Mouse (Mus musculus) kidney, embryonic 15.5 days (tissue): Measurements from ENCODE around the gene Lif. TPM values are rescaled to one million over a fixed set of nuclear protein-coding genes. Genes with fewer than 3 reads are reported as not detected.

Source experiments
- ATAC-seq: fragments of 200-750 bp; cut with Nextera tagmentation; replicated peaks from 2 replicates; pipeline ENCODE4 v1.8.0; 2017; ENCODE audit warnings: moderate TSS enrichment; ENCODE audit not compliant: low FRiP score
- H3K27ac ChIP-seq: fragments of 300-500 bp; sonication (generic); 2 replicates; pipeline ENCODE4 v1.5.1; 2015; ENCODE audit warnings: mild to moderate bottlenecking, inconsistent platforms
- H3K27me3 ChIP-seq: fragments of 300-500 bp; sonication (generic); 2 replicates; pipeline ENCODE4 v1.6.1; 2015; ENCODE audit warnings: inconsistent platforms
- H3K36me3 ChIP-seq: fragments of 300-500 bp; sonication (generic); 2 replicates; pipeline ENCODE4 v1.6.1; 2015; ENCODE audit warnings: inconsistent platforms
- H3K4me1 ChIP-seq: fragments of 300-500 bp; sonication (generic); 2 replicates; pipeline ENCODE4 v1.6.1; 2015; ENCODE audit warnings: inconsistent platforms
- H3K4me2 ChIP-seq: fragments of 300-500 bp; sonication (generic); 2 replicates; pipeline ENCODE4 v1.6.1; 2015; ENCODE audit warnings: moderate library complexity, mild to moderate bottlenecking, inconsistent platforms
- H3K4me3 ChIP-seq: fragments of 300-500 bp; sonication (generic); replicated peaks from 2 replicates; pipeline ENCODE4 v1.5.1; 2015; ENCODE audit warnings: mild to moderate bottlenecking, inconsistent platforms
- H3K9ac ChIP-seq: fragments of 300-500 bp; sonication (generic); 2 replicates; pipeline ENCODE4 v1.6.1; 2015; ENCODE audit warnings: mild to moderate bottlenecking, inconsistent platforms
- H3K9me3 ChIP-seq: fragments of 300-500 bp; sonication (generic); replicated peaks from 2 replicates; pipeline ENCODE4 v1.6.1; 2016; ENCODE audit warnings: inconsistent platforms
- WGBS: fragments of 180-500 bp; shearing (Covaris S2); methylation state at CpG from one replicate; pipeline ENCODE4 v1.1.7; 2015; ENCODE audit warnings: mixed read lengths; 5-methylcytosine and 5-hydroxymethylcytosine counted together
- polyA plus RNA-seq: library from polyadenylated mRNA; unstranded; fragments of >200 nt; fragmentation: Nextera tagmentation; extraction: Ambion mirVana; gene quantifications from 2 replicates; pipeline ENCODE4 v1.2.1, GENCODE M21; 2015

Lif gene
- polyA plus RNA-seq, 1 experiment from 2014 or later: 0.08 TPM

DNA sequence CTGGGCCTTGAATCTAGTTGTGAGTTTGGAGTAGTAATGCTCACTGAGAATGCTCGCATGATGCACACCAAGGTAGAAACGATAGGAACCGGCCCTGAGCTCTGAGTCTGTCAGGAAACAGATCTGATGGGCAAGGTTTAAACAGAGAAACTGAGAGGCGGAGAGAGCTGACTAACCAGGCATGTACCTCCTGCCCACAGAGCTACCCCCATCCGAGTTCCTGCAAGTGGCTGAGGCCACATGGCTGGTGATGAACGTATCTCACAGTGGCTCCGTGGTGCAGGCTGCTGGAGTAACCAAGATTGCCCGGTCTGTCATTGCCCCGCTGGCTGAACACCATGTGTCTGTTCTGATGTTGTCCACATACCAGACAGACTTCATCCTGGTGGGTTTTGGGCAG is 37.4 kb upstream of the Lif start:
- H3K27ac ChIP-seq: no peak overlapping the region
- no peak overlapping the region for H3K9ac ChIP-seq
- 61% methylated on average over 9 of the region's 9 CpGs for WGBS
- no peak overlapping the region for H3K4me2 ChIP-seq
- H3K4me3 ChIP-seq: no peak overlapping the region
- ATAC-seq: no peak
- no peaks in the 10 kb centered on the region for H3K9me3 ChIP-seq
- peaks cover 23% of the 10 kb centered on the region for H3K4me1 ChIP-seq
- peaks cover 15% of the 10 kb centered on the region for H3K27me3 ChIP-seq
- peaks cover 8% of the 10 kb centered on the region for H3K36me3 ChIP-seq

DNA sequence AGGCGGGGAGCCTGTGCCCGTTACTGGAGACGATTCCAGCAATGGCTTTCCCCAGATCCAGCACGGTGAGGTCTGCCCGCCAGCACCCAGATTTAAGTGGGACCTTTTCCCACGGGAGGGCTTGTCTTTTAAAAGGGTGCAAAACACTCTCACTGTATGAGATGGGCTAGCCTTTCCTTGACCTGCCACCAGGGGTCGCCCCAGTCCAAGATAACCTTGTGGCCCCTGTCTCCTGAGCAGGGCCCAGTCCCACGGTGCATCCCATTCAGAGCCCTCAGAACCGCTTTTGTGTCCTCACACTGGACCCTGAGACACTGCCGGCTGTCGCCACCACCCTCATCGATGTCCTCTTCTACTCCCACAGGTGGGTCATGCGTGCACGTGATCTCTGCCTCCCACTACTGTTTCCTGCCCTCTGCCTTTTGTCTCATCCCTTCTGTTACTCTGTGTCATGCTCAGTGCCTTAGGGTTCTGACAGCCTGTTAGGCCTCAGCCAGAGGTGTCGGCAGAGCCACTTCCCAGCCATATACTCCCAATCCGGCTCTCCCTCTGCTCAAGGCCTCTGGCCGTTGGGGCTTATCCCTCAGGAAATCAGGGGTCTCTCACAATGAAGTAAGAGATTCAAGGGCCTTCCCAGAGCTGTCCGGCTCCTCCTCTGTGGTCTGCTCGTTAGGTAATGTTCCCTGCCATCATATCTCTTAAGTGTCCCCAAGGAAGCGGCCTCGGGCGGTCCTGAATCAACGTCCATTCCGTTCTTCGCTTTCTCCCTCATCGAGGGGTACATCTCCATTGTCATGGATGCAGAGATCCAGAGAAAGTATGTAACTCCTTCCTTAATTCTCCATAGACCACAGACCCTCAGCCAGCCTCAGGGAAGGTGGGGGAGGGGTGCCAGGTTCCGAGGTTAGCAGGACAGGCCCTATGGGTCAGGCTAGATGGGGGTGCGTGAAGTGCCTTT is 36.6 kb upstream of the Lif start:
- H3K36me3 ChIP-seq: no peaks in the 10 kb centered on the region
- no peaks in the 10 kb centered on the region for H3K9me3 ChIP-seq
- H3K27ac ChIP-seq: no peak overlapping the region
- peaks cover 15% of the 10 kb centered on the region for H3K27me3 ChIP-seq
- ATAC-seq: no peak
- no peak overlapping the region for H3K4me3 ChIP-seq
- 53% methylated on average over 28 of the region's 28 CpGs for WGBS
- peaks cover 23% of the 10 kb centered on the region for H3K4me1 ChIP-seq
- no peak overlapping the region for H3K4me2 ChIP-seq
- H3K9ac ChIP-seq: no peak overlapping the region

DNA sequence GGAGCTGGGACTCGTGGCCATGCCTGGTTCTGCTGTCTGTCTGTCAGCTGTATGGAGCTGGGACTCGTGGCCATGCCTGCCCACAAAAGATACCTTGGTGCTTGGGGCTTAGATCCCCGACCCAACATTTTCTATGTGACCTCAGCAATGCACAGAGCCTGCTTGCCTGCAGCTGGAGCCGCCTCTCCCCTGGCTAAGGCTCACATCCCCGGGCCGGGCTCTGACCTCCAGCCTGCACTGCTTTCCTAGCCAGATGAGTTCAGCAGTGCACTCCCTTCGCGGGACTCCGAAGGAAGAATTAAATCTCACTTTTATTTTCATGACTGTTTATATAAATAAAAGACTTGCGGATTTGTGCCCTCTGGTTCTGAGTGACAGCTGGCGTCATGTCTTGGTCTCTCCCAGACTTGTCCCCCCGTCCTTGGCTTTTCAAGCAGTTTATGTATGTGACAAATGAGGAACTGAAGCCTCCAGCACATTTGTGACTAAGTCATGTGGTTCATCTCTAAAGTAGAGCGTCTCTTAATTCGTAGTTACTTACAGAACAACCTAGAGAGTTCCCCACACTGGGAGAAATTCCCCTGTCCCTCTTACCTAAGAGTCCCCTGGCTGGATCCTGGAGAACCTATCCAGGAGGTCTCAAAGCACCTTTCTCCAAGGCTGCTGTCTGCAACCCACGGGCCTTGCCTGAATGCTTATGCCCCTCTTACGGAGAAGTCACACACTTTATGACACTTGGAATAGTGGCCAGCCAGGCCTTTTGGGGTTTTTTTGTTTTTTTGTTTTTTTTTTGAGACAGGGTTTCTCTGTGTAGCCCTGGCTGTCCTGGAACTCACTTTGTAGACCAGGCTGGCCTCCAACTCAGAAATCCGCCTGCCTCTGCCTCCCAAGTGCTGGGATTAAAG is 35.1 kb upstream of the Lif start:
- Histone ChIP-seq H3K36me3 (no peaks in the 10 kb centered on the region), H3K9ac (no peak overlapping the region), H3K4me3 (no peak overlapping the region), H3K4me1 (peaks cover 23% of the 10 kb centered on the region), H3K9me3 (no peaks in the 10 kb centered on the region), H3K27me3 (peaks cover 15% of the 10 kb centered on the region), H3K27ac (no peak overlapping the region), H3K4me2 (no peak overlapping the region)
- ATAC-seq: no peak
- WGBS: 66% methylated on average over 17 of the region's 17 CpGs

DNA sequence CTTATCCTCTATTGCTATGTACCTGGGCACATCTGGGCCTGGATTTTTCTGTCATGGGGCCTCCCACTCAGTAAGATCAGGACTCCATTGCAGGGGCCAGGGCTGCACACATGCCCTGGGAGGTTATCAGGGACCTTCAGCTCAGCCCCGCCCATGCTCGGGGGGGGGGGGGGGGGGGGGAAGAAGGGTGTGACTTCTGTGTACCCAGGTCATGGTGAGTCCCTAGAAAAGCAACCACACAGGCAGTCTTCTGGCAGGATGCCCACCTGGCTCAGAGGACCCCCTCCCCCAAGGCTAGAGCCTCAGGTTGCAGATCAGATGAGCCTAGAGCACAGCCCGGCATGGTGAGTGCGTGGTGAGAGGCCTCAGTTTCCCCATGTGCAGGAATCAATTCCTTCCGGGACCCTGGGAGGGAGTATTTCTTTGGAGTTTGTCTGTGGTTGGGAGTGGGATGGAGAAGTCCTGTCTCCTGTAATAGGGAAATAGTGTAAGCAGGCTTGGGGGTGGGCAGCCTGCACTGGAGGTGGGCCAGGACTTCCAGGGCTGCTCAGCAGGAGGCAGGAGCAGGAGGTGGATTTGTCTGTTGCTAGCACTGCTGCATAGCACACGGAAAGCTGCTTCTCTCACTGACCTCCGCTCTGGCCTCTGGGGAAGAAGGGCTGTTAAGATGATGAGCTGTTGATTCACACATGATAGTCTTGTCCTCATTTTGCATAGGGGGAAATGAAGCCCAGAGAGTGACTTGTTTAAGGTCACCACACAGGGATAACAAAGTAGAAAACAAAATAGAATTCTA is 33.8 kb upstream of the Lif start:
- Histone ChIP-seq H3K9me3 (no peaks in the 10 kb centered on the region), H3K4me2 (no peak overlapping the region), H3K36me3 (no peaks in the 10 kb centered on the region), H3K27me3 (peaks cover 11% of the 10 kb centered on the region), H3K27ac (no peak overlapping the region), H3K9ac (no peak overlapping the region), H3K4me3 (no peak overlapping the region), H3K4me1 (peaks cover 14% of the 10 kb centered on the region)
- 34% methylated on average over 7 of the region's 7 CpGs for WGBS
- no peak for ATAC-seq

DNA sequence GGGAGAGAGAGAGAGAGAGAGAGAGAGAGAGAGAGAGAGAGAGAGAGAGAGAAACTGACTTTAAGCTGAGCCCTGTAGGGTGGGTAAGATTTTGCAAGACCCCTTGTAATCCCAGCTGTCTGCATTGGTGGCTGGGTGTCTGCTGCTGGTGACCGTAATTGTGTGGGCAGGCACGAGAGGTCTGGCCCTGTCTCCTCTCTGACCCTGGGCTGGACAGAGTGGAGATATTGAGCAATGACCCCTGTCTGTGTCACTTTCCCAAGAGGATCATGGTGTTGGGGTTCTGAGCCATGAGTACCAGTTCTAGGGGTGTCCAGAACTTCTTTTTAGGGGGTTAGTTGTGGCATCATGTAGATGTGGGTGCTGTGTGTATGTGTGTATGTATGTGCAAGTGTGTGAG is 33.1 kb upstream of the Lif start:
- Histone ChIP-seq H3K36me3 (no peaks in the 10 kb centered on the region), H3K27ac (no peak overlapping the region), H3K9me3 (no peaks in the 10 kb centered on the region), H3K4me2 (no peak overlapping the region), H3K4me3 (no peak overlapping the region), H3K9ac (no peak overlapping the region), H3K4me1 (peaks cover 9% of the 10 kb centered on the region), H3K27me3 (peaks cover 5% of the 10 kb centered on the region; the same call in 1 of the 2 replicates)
- WGBS: 36% methylated on average over 2 of the region's 2 CpGs
- no peak for ATAC-seq

DNA sequence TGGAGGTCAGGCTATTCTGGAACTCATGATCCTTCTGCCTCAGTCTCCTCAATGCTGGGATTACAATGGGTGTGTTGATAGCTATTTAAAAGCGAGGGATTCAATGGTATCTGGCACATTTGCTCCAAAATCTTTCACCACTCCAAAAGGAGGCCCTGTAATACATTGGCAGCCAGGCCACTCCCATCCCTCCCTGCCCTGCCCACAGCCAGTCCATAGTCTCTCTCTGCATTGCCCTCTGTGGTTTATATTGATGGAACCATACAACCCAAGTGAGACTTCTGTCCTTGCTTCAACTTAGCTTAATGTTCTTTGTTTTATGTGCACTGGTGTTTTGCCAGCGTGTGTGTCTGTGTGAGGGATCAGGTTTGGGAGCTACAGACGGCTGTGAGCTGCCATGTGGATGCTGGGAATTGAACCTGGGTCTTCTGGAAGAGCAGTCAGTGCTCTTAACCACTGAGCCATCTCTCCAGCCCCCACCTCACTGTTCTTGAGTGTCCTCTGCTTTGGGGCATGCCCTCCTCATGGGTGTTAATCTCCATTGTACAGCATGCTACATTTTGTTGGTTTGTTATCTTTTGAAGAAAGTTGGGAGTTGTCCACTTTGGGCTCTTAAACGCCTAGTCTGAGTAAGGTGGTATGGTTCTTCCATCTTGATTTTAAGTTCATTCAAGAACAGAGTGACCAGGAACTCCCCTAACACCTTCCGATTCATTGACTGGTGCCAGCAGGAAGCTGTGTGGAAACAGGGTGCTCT is 30.6 kb upstream of the Lif start:
- H3K27me3 ChIP-seq: no peaks in the 10 kb centered on the region
- no peaks in the 10 kb centered on the region for H3K36me3 ChIP-seq
- 77% methylated on average over 5 of the region's 5 CpGs for WGBS
- 0 out of 2 replicates have a peak, but pooled peaks cover 3% of the 10 kb centered on the region for H3K4me1 ChIP-seq
- no peak overlapping the region for H3K4me3 ChIP-seq
- no peak overlapping the region for H3K27ac ChIP-seq
- H3K4me2 ChIP-seq: no peak overlapping the region
- no peaks in the 10 kb centered on the region for H3K9me3 ChIP-seq
- no peak overlapping the region for H3K9ac ChIP-seq
- ATAC-seq: no peak

DNA sequence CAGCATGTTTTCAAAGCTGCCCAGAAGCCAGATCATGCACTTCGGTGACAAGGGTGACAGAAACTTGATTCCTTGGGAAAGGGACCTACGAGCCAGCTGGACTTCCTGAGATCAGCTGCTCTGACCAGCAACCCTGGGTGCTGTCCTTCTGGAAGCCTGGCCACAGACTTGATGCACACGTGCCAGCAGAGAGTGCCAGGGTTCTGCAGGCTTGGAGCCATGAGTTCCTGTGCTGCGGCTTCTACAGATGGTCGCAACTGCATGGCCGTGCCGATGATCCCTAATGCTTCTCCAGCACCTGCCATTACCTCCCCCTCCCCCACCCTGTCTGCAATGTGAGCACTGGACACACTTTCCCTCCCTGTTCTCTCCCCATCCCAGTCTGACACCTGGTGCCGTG is 28.9 kb upstream of the Lif start:
- no peaks in the 10 kb centered on the region for H3K36me3 ChIP-seq
- 0 out of 2 replicates have a peak, but pooled peaks cover 3% of the 10 kb centered on the region for H3K4me1 ChIP-seq
- no peak overlapping the region for H3K4me2 ChIP-seq
- no peak overlapping the region for H3K4me3 ChIP-seq
- 18% methylated on average over 8 of the region's 8 CpGs for WGBS
- H3K9ac ChIP-seq: no peak overlapping the region
- H3K27ac ChIP-seq: no peak overlapping the region
- no peaks in the 10 kb centered on the region for H3K27me3 ChIP-seq
- ATAC-seq: no peak
- H3K9me3 ChIP-seq: no peaks in the 10 kb centered on the region

DNA sequence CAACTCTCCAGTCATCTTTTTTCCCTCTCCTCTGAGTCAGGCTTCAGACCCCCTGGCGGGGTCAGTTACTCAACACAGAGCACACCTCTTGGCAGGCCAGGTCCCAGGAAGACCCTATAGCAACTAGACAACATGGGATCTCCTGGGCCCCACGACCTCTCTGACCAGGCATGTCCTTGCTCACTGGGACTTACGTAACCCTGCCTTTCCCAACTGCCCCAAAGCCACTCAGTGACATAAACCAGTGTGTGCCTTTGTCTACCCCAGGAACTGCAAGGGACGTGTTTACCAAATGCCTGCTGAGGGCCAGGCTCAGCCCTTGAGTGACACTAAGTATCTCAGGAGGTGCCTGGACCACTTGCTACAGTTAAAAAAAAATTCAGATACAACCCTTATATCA is 27.5 kb upstream of the Lif start:
- no peak overlapping the region for H3K27ac ChIP-seq
- no peak overlapping the region for H3K4me2 ChIP-seq
- H3K36me3 ChIP-seq: no peaks in the 10 kb centered on the region
- ATAC-seq: no peak
- H3K9ac ChIP-seq: no peak overlapping the region
- H3K9me3 ChIP-seq: no peaks in the 10 kb centered on the region
- H3K27me3 ChIP-seq: no peaks in the 10 kb centered on the region
- H3K4me3 ChIP-seq: no peak overlapping the region
- H3K4me1 ChIP-seq: 0 out of 2 replicates have a peak, but pooled peaks cover 3% of the 10 kb centered on the region
- 75% methylated on average over 4 of the region's 4 CpGs for WGBS

DNA sequence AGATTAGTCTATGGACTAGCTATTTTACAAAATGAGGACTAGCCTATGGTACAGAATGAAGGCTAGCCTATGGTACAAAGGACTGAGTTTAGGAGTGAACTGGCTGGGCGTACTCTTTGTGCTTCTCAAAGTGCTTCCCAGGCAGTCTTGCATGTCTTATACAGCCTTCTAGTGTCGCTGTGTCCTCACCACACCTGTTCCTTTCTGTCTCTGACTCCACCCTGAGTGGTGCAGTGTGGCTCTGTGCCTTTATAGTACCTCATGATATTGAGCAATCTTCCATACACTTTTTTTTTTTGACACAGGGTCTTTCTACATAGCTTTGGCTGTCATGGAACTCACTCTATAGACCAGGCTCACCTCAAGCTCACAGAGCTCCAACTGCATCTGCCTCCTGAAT is 25.9 kb upstream of the Lif start:
- H3K9ac ChIP-seq: no peak overlapping the region
- no peak overlapping the region for H3K4me2 ChIP-seq
- ATAC-seq: no peak
- H3K4me1 ChIP-seq: 0 out of 2 replicates have a peak, but pooled peaks cover 3% of the 10 kb centered on the region
- no peak overlapping the region for H3K4me3 ChIP-seq
- no peaks in the 10 kb centered on the region for H3K36me3 ChIP-seq
- no peaks in the 10 kb centered on the region for H3K9me3 ChIP-seq
- no peak overlapping the region for H3K27ac ChIP-seq
- 83% methylated on average over 2 of the region's 2 CpGs for WGBS
- H3K27me3 ChIP-seq: no peaks in the 10 kb centered on the region

DNA sequence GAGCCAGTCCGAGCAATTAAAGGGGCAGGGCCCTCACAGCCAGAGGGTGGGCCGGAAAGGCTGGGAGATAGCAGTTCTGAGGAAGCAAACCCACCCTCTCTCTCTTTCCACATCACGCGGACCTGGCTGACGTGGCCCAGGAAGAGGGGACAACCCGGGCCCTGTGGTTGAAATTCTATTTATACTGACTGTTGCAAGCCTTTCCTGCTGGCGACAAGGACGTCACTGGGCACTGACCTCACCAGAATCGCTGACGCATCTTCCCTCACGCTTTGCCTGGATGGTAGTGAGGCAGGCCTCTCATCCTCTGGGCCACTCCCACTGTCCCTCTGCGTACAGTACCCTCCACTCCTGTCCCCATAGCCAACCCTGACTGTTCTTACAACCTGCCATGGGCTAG is 24.7 kb upstream of the Lif start:
- H3K9ac ChIP-seq: no peak overlapping the region
- ATAC-seq: no peak
- no peak overlapping the region for H3K4me3 ChIP-seq
- H3K4me1 ChIP-seq: 0 out of 2 replicates have a peak, but pooled peaks cover 3% of the 10 kb centered on the region
- H3K4me2 ChIP-seq: no peak overlapping the region
- 60% methylated on average over 12 of the region's 12 CpGs for WGBS
- no peaks in the 10 kb centered on the region for H3K9me3 ChIP-seq
- no peaks in the 10 kb centered on the region for H3K27me3 ChIP-seq
- H3K36me3 ChIP-seq: no peaks in the 10 kb centered on the region
- no peak overlapping the region for H3K27ac ChIP-seq

DNA sequence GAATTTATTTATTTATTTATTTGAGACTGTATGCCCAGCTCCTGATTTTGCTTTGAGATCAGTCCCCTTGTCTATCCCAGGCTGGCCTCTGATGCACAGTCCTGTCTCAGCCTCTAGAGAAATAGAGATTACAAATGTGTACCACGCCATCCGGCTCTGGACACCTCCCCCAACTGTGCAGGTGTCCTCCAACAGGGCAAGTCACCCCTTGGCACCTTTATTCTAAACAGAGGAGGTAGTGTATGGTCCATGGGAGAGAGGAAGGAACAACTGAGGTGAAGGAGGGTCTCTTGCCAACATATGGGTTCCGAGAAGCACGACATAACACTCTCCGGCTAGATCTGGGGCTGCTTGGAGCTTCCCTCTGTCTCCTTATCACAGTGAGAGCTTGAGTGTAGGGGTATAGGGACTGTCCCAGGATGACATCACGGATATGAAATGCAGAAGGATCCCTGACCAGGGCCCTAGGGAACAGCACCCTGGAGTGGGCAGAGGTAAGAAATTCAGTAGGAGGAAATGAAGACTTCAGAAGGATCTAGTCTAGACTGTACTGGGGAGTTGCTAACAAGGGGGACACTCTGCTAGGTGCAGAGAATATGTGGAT is 22.2 kb upstream of the Lif start:
- Histone ChIP-seq H3K36me3 (no peaks in the 10 kb centered on the region), H3K9ac (no peak overlapping the region), H3K27me3 (no peaks in the 10 kb centered on the region), H3K4me2 (no peak overlapping the region), H3K27ac (no peak overlapping the region), H3K4me3 (no peak overlapping the region), H3K9me3 (no peaks in the 10 kb centered on the region), H3K4me1 (no peaks in the 10 kb centered on the region)
- ATAC-seq: no peak
- WGBS: 86% methylated on average over 6 of the region's 6 CpGs
